Mouse (Mus musculus) small intestine, adult 2 months (tissue): Measurements from ENCODE around the gene Clec10a. TPM values are rescaled to one million over a fixed set of nuclear protein-coding genes. Genes with fewer than 3 reads are reported as not detected.
A peak's percentile ranks its signal among the peaks of the same experiment; 100 is the strongest.

Source experiments
- H3K27ac ChIP-seq: fragments of 200-500 bp; 2 replicates; pipeline ENCODE4 v1.5.1; 2012; ENCODE audit warnings: low read depth, low read length, control low read depth, inconsistent platforms; ENCODE audit not compliant: insufficient read depth
- H3K27me3 ChIP-seq: fragments of 200-500 bp; 2 replicates; pipeline ENCODE4 v1.6.1; 2012; ENCODE audit warnings: mild to moderate bottlenecking, moderate library complexity, low read length, inconsistent platforms; ENCODE audit not compliant: control insufficient read depth, insufficient read depth
- H3K36me3 ChIP-seq: fragments of 200-500 bp; 2 replicates; pipeline ENCODE4 v1.6.1; 2012; ENCODE audit warnings: mild to moderate bottlenecking, low read length, control low read depth, inconsistent platforms; ENCODE audit not compliant: control insufficient read depth, insufficient read depth
- H3K4me1 ChIP-seq: fragments of 200-500 bp; 2 replicates; pipeline ENCODE4 v1.6.1; 2012; ENCODE audit warnings: low read length, inconsistent platforms, mixed read lengths; ENCODE audit not compliant: control insufficient read depth, insufficient read depth, insufficient read length
- H3K4me3 ChIP-seq: fragments of 200-500 bp; 2 replicates; pipeline ENCODE4 v1.5.1; 2012; ENCODE audit warnings: low read depth, mild to moderate bottlenecking, control low read depth, inconsistent platforms, low read length, moderate library complexity
- CTCF ChIP-seq: fragments of 200-500 bp; IDR thresholded peaks from 2 replicates; pipeline ENCODE4 v1.5.1; 2012; ENCODE audit warnings: low read depth, mild to moderate bottlenecking, control low read depth, inconsistent platforms, low read length, moderate library complexity, mixed read lengths; ENCODE audit not compliant: insufficient replicate concordance, insufficient read length; ENCODE audit errors: extremely low read depth
- POLR2A ChIP-seq: fragments of 200-500 bp; IDR thresholded peaks from 2 replicates; pipeline ENCODE4 v1.6.1; 2012; ENCODE audit warnings: low read depth, mild to moderate bottlenecking, control low read depth, inconsistent platforms, low read length, moderate library complexity
- WGBS: fragments of 180-500 bp; shearing (Covaris S2); methylation state at CpG from one replicate; pipeline ENCODE4 v1.1.7; 2018; 5-methylcytosine and 5-hydroxymethylcytosine counted together
- polyA plus RNA-seq: library from polyadenylated mRNA; depleted of rRNA; stranded (reverse); fragments of >200 nt; gene quantifications from 2 replicates; pipeline ENCODE4 v1.2.3, GENCODE M21; 2012

Clec10a gene
- polyA plus RNA-seq, 1 experiment: 0.24 TPM

DNA sequence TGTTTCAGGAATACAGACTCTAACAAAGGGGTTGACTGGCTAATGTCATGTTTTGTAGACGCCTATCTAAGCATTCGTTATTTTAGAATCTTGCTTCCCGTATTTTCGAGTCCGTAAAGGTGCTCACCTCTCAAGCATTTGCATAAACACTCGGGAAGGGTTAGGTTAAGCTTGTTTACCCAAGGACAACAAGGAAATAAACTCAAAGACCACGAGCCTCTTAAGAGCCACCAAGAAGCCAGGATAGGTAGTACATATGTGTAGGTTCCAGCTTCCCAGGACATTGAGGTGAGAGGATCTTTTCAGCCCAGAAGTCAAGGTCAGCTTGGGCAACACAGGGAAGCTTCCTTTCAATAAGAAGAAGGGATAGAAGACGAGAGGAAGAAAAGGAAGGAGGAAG lies 43.1 kb downstream of the Clec10a start:
- no peak overlapping the region for H3K27ac ChIP-seq

DNA sequence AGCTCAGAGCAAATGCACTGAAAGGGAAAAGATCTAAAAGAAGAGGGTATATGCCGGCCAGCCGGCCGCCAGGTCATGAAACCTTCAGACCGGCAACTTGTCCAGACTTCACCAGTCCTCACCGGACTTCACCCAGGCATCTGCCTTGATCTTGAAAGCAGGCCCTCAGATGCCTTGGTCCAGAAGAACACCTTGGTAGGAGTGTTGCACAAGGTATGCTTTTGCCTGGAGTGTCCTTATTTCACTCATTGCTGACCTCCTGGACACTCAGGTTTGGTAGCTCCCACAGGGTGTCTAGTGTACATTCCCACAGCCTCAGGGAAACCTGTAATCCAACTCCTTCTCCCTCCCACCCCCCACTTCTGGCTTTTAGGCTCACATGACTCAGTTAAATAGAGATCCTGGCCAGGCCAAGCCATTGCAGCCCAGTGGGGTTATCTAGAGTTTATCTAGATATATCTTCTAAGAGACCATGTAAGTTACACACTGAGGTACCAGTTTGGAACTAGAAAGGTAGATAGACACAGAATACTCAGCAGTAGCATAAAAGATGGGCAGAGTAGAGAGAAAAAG lies 44.1 kb downstream of the Clec10a start:
- H3K27ac ChIP-seq: no peak overlapping the region
- H3K4me3 ChIP-seq: no peak overlapping the region
- no peak for TF ChIP-seq CTCF
- no peaks in the 10 kb centered on the region for H3K27me3 ChIP-seq
- H3K36me3 ChIP-seq: no peaks in the 10 kb centered on the region
- H3K4me1 ChIP-seq: no peaks in the 10 kb centered on the region
- 83% methylated on average over 5 of the region's 5 CpGs for WGBS

More for the DNA sequence above, 43.1 kb downstream of the Clec10a start:
- Histone ChIP-seq H3K4me1 (no peaks in the 10 kb centered on the region), H3K4me3 (no peak overlapping the region), H3K27me3 (no peaks in the 10 kb centered on the region), H3K36me3 (no peaks in the 10 kb centered on the region)
- 68% methylated on average over 8 of the region's 8 CpGs for WGBS
- no peak for TF ChIP-seq CTCF
- no peak for TF ChIP-seq POLR2A

DNA sequence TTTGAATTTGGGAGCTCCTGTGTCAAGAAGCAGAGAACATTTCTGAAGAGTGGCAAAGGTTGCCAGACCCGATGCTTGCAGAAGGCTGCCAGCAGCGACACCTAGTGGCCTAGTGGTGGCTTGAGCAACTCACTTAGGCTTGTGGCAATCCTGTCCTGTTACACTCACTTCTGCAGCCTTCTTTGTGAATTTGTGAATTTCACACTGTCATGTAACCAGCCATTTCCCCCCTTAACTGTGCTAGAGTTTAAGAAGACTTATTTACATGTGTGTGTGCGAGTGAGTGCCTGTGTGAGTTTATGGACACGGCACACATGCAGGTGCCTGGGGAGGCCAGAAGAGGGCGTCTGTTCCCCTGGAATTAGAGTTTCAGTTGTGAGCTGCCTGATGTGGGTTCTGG lies 45.7 kb downstream of the Clec10a start:
- no peaks in the 10 kb centered on the region for H3K36me3 ChIP-seq

DNA sequence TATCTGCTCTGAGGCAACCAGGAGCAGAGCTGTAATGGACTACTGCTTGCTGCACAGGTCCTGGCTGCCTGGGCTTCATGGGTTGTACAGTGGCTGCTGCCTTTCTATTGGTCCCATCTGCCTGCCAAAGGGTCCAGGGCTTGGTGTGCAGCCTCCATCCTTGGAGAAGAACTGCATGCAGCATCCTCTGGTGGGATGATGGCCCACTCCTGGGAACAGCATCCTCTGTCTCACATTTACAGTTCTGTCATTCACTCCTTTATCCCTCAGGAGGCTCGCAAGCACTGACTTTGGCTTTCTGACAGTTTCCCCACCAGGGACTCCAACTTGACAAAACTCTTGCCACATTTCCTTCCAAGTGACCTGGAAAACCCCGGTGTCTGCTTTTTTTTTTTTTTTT lies 50.8 kb downstream of the Clec10a start:
- H3K4me3 ChIP-seq: no peak overlapping the region
- 67% methylated on average over 2 of the region's 2 CpGs for WGBS
- no peaks in the 10 kb centered on the region; the same call in 1 of the 2 replicates for H3K4me1 ChIP-seq
- no peaks in the 10 kb centered on the region for H3K27me3 ChIP-seq
- no peaks in the 10 kb centered on the region for H3K36me3 ChIP-seq
- H3K27ac ChIP-seq: no peak overlapping the region
- TF ChIP-seq POLR2A (no peak), CTCF (no peak)

More for the DNA sequence above, 45.7 kb downstream of the Clec10a start:
- TF ChIP-seq CTCF (peak; percentile 97), POLR2A (no peak)
- 39% methylated on average over 5 of the region's 5 CpGs for WGBS
- Histone ChIP-seq H3K27ac (no peak overlapping the region), H3K4me3 (no peak overlapping the region), H3K4me1 (no peaks in the 10 kb centered on the region), H3K27me3 (no peaks in the 10 kb centered on the region)

DNA sequence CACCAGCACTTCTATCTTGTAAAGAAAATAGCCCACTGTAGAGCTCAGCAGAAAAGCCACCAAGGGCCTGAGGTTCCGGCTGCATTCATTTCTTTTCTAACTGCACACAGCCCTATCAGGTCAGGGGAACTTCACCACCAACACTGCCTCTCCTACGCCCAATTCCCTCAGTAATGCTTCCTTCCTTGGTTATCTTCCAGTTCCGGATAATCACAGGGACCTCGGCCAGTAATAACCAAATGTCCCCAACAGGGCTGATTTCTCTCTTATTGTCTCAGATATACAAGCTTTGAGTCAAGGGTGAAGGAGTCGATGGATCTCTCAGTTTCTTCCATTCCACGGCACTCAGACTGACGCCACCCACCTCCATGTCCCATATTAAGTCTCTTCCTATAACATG lies 51.3 kb downstream of the Clec10a start:
- 77% methylated on average over 7 of the region's 7 CpGs for WGBS
- no peak overlapping the region for H3K4me3 ChIP-seq
- H3K36me3 ChIP-seq: no peaks in the 10 kb centered on the region
- H3K4me1 ChIP-seq: no peaks in the 10 kb centered on the region; the same call in 1 of the 2 replicates
- no peak for TF ChIP-seq CTCF
- no peak for TF ChIP-seq POLR2A
- no peak overlapping the region for H3K27ac ChIP-seq
- no peaks in the 10 kb centered on the region for H3K27me3 ChIP-seq

DNA sequence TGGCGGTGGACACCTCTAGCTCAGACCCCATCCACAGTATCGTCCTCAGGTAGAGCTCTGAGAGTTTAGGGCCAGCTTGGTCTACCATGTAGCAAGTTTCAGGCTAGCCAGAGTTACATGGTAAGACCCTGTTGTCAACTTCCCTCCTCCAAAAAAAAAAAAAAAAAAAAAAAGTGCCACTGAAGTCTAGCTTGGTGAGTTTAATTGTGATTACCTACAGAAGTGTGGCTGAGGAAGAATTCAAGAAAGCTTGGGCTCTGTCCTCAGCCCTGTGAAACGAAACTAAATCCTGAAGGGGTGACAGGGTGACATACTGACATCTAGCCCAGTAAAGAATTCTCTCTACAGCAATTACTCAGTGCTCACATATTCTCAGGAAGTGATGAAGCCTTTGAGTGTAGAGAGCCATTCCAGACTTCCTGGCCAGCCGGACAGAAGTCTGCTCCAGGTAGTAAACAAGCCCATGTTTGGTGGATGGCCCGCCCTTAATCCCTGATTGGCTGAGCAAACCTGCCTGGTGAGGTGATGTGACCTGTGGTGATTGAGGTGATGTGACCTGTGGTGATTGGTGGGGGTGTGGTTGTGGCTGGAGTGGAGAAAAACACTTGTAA lies 52.9 kb downstream of the Clec10a start:
- Histone ChIP-seq H3K27ac (no peak overlapping the region), H3K4me3 (no peak overlapping the region), H3K27me3 (no peaks in the 10 kb centered on the region), H3K36me3 (no peaks in the 10 kb centered on the region), H3K4me1 (peaks cover 2% of the 10 kb centered on the region)
- TF ChIP-seq CTCF (no peak), POLR2A (no peak)
- 59% methylated on average over 5 of the region's 5 CpGs for WGBS

DNA sequence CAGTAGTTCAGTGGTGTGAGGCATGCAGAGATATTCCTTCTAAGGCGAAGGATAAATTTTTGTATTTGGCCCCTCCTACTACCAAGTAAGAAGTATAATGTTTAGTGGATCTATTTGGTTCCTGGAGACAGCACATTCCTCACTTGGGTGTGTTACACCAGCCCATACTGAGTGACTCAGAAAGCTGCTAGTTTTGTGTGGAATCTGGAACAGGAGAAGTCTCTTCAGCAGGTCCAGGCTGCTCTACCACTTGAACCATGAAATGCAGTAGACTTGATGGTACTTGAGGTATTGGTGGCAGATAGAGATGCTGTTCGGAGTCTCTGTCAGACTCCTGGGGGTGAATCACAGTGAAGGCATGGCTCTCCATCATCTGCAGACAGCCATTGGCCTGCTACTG lies 54.7 kb downstream of the Clec10a start:
- no peak for TF ChIP-seq CTCF

More for the DNA sequence above, 54.7 kb downstream of the Clec10a start:
- H3K27ac ChIP-seq: no peak overlapping the region
- no peaks in the 10 kb centered on the region for H3K27me3 ChIP-seq
- no peak overlapping the region for H3K4me3 ChIP-seq
- no peaks in the 10 kb centered on the region for H3K36me3 ChIP-seq
- 92% methylated on average over 2 of the region's 2 CpGs for WGBS
- peaks cover 9% of the 10 kb centered on the region for H3K4me1 ChIP-seq
